Mouse (Mus musculus) c-Kit-positive CD71-positive TER-119-negative erythroid progenitor cells, embryonic 14.5 days (primary cell): ENCODE measurements around the gene Selenof.
"Not testable (repeated sequence)": the region's sequence is repeated elsewhere in the genome, so short reads cannot be mapped to it uniquely, and the experiment has no call there.

Experiments
- DNase-seq: peaks from one replicate; pipeline ENCODE4 v3.0.0-alpha.2; 2013; ENCODE audit warnings: low read depth

The Selenof gene

DNA sequence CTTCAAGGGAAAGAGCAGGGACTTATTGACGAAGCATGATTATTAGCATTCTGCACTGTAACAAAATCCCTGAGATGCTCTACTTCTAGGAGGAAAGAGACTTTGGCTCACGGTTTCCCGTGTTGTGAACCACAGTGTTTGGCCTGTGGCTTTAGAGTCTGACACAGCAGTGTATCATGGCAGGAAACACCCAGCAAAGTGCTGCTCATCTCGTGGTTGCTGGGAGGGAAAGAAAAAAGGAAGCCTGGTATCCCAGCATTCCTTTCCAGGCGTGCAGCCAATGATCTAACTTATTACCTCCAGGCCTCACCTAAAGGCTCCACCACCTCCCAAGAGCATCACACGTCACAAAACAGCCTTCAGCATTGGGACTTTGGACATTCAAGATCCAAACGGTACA is 32.7 kb downstream of the Selenof start:
- DNase-seq = no peak

DNA sequence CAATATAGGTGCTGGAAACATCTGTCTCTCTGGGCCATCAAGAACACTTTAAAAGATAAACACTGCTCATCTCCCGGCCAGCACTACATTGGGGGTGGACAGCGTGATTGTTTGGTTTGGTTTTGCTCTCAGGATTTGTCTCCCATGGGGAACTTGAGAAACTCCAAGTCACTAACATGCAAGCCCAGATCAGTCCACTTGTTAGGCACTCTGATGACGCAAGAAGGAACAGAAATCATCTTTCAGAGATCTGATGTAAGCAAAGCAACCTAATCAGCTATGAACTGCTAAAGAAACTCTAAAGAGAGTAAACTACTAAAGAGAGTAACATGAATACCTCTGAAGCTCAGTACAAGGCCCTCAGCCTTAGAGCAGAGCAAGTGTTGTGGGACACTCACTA is 33.5 kb downstream of the Selenof start:
- no peak for DNase-seq

DNA sequence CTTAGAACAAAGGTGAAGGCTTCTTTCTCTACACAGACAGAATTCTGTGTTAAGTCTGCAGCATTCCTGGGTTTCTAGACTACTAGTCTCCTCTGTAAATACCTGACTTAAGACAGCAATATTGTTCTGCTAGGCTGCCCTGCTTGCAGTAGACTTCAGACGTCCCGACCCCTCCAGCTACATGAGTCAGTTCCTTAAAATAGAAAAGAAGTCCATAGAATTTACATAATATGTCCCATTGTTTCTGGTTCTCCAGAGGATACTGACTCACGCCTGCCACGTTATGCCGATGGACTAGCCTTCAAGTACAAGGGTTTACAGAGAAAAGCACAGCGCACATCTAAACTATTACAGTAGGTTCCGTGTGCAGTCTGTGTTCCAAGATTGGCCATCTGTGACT is 34.1 kb downstream of the Selenof start:
- no peak for DNase-seq

DNA sequence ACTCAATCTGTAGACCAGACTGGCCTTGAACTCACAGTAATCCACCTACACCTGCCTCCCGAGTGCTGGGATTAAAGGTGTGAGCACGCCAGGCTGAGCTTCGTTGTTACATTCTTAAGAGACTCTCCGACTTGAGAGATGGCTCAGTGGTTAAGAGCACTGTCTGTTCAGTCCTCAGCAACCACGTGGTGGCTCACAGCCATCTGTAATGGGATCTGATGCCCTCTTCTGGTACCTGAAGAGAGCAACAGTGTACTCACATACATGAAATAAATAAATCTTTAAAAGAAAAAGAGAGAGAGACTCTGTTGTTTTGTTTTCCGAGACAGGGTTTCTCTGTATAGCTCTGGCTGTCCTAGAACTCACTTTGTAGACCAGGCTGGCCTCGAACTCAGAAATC is 35.7 kb downstream of the Selenof start:
- DNase-seq = not testable (repeated sequence)

DNA sequence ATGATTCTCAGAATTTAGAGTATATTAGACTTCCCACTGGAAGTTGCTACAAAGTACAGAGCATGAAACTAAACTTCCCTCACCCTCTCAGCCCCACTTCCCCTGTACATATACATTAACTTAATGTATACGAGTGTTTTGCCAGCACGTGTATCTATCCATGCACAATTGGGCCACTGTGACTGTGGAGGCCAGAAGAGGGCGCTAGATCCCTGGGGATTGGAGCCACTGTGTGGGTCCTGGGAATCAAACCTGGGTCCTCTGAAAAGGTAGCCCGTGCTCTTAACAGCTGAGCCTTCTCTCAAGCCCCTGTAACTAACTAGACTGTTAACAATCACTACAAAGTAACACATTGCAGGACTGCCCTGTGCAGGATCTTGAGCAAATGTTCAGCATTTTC is 36.3 kb downstream of the Selenof start:
- DNase-seq = no peak

DNA sequence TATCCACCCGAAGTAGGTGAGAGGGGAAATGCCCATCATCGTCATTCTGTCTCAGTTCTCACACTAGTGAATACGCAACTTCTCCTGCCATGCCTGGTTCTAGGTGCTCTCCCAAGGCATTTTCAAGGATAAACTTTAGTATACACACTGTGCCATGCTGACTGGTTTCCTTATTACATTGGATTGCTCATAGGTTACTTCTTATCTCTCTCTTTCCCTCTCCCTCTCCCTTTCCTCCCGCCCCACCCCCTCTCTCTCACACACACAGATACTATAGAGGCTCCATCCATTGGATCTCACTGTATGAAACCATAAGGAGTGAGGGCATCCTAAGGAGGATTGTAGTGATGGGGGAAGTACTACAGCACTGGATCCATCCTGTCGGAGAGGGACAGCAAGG is 38.0 kb downstream of the Selenof start:
- no peak for DNase-seq

DNA sequence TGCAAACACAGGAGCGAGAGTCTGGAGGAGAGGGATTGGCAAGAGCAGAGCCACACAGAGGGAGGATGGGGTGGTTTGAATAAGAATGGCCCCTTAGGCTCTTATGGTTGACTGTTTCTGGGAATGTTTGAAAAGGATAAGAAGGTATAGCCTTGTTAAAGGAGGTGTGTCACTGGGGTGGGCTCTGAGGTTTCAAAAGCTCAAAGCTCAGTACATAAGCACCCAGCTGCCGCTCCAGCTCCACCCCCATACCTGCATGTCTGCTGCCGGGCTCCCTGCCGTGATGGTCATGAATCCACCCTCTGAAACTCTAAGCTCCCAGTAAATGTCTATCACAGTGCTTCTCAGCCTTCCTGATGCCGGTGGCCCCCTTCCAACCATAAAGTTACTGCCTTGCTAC is 40.7 kb downstream of the Selenof start:
- no peak for DNase-seq

DNA sequence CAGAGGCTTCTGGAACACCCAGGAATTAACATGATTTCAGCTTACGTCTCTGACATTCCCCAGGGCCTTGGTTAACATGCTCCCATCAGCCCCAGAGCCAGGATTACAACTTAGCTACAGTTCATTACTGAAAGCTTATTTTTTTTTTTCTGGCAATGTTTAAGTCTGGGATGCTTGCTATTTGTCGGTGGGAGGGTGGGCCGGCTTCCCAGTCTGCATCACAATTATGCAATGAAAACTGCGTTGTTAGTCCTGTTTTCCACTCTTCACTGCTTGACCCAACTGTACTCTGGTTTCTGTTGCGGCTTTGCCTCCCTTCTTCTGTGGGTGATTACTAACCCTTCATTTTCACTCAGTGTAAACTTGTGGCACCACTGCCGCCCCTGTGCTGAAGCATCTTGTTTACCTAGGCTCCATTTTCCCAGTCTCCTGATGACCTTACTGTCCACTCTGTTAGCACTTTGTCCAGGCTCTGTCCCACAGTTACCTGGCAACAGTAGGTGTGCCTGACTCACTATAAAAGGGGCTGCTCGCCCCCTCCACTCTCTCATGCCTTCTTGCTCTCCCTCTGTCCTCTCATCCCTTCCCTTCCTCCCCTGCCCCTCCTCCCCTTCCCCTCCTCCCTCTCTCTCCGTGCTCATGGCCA is 41.6 kb downstream of the Selenof start:
- no peak for DNase-seq

DNA sequence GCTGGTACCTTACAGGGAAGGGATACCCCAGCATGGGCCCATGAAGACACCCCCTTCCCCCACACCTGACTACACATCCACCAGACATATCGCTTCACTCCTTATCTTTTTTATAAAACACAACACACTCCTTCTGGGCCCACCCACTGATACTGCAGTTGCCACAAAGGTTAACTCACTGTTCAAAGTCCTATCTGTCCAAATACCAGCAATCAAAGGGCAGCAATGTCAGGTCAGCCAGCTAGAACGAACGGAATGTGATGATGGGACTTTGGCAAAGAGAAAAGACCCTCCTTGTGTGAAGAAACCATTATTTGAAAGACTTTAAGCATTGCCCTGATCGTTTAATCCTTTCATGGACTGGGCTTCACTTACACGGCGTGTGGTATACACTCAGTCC is 42.3 kb downstream of the Selenof start:
- DNase-seq = no peak

DNA sequence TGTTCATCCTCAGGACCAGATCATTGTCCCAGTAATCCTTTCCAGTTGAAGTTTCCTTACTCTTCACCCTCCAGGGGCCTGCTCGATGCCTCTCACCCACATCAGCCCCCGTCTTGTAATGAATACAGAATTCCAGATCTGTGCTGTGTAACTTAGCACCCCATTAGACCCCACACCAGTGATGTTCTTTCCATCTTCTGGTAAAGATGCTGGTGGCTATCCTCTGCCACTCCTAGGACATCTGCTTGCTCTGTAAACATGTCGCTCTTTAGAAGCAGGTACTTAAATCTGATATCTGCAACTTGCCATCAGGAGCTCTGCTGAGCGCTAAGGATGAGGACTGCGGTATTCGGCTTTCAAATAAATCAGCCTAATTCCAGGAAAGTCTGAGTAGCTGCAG is 44.2 kb downstream of the Selenof start:
- no peak for DNase-seq

DNA sequence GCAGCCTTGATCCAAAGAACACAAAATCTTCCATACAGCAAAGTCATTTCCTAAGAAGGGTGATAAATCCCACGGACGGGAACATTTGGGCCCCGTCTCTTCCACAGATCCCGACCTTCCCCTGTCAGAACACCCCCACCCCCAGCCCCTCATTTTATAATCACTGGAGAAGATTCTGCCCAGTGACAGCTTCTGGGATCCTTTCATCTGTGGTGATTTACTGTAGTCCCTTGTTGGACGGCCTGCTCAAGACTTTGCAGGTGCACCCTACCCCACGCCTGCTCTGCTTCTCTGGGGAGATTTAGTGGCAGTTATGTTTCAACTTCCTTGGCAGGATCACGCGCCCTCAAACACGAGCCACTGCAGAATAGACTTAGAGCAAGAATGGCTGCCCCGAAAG is 44.6 kb downstream of the Selenof start:
- no peak for DNase-seq

DNA sequence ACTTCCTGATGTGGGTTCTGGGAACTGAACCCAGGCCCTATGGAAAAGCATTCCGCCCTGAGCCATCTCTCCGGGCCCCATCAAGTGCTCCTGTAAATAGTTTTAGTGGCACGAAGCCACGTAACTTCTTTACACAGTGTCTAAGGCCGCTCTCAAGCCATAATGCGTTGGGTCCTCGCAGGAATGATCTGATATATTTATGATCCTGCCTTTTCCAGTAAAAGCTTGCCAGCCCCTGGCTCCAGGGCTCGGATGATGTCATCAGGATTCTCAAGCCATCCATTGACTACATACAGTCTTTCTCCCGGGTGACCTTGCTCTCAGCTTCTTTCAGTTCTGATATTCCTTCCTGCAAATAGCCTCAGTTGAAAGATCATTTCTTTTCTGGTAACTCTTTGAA is 45.4 kb downstream of the Selenof start:
- no peak for DNase-seq

DNA sequence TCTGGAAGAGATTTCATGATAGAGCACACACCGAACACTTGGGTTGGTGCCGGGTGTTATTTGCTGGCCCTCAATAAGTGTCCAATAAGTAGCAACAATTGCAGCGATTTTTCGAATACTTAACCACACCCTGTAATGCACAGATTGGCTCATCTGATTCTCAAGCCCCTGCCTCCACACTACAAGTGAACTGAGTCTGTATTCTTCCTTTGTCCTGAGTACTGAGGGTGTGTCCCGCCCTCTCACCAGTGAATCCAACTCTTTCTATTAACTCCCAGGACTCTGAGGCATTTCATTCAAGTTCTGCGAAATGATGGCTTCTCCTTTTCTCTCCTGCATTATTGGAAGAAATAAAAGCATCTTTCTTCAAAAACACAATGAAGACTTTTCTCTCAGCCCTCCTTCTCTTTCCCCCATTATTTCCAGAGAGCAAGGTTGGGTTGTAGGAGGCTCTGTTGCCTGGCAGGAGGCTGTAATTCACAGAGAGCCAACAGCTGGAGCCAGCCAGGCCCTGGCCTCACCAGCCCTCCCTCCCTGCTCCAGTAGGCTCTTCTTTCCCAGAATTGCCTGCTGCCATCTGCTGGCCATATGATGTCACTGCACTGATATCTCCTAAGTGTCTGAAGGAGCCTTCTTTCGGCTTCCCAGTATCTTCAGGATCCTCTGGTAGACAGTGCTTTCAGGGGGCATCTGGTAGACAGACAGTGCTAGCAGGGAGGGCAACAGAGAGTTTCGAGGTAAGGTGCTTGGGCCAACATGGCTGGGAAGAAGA is 46.7 kb downstream of the Selenof start:
- peak; percentile 71 for DNase-seq

DNA sequence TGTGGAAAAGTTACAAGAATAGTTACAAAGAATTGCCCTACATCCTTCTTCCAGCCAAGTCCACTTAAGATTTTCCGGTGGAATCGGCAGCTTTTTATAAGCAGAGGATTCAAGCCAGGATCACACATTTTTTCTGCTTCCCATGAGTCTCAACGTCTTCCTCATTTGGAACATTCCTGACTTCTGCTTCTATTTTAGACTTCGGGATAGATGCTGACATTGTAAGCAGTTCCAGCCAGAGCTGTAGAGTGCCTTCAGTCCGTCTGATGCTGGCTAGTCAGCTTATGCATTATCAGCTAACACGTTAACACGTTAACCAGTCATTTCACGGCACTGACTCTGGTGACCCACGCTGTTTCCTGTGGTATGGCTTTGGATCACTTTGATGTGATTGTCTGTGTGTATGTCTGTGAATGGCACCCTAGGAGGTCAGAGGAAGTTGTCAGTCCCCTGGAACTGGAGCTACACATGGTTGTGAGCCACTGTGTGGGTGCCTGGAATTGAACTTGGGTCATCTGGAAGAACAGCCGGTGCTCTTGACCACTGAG is 47.6 kb downstream of the Selenof start:
- no peak for DNase-seq

DNA sequence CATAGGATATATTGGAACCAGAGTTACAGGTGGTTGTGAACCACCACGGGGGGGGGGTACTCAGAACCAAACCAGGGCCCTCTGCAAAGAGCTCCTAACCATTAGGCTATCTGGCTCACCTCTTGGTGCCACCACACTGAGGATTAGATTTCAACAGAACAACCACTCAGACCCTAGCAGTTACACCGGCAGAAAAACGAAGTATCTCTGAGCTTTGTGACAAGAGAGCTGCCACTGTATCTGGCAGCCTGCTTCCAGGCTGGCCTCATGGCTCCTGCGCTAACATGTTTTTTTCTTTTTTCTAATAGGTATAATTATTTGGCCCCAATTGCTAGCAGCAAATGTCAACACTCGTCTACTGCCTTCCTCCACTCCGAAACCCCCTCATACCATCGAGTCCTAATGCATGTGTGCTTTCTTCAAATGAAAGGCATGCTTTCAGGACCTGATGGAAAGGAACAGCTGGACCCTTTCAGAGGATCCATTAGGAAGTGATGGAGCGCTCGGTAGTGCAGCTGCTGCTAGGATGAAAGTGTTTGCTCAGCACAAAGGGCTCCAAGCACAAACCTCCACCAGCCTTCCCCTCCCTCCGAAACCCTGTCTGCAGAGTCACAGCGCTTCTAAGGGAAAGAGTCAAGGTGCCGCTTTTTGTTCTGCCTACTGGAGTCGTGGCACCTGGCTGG is 53.0 kb downstream of the Selenof start:
- DNase-seq = no peak

DNA sequence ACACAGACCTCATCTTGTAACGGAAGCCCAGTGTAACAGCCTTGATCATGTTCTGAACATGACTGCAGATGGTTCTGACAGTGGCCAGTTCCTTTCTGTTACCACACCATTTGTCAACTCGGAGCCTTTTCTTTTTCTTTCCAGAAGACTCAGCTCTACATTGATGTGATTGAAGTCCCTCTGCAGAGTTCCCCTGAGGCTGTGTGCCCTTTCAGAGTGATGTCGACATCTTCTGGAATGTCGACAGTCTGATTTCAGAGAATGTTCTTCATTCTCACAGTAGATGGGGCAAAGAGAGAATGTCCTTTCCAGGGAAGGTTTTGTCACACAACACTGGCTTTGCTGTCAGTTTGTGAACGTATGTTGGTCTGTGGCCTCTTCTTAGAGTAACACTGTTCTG is 55.6 kb downstream of the Selenof start:
- DNase-seq = no peak

DNA sequence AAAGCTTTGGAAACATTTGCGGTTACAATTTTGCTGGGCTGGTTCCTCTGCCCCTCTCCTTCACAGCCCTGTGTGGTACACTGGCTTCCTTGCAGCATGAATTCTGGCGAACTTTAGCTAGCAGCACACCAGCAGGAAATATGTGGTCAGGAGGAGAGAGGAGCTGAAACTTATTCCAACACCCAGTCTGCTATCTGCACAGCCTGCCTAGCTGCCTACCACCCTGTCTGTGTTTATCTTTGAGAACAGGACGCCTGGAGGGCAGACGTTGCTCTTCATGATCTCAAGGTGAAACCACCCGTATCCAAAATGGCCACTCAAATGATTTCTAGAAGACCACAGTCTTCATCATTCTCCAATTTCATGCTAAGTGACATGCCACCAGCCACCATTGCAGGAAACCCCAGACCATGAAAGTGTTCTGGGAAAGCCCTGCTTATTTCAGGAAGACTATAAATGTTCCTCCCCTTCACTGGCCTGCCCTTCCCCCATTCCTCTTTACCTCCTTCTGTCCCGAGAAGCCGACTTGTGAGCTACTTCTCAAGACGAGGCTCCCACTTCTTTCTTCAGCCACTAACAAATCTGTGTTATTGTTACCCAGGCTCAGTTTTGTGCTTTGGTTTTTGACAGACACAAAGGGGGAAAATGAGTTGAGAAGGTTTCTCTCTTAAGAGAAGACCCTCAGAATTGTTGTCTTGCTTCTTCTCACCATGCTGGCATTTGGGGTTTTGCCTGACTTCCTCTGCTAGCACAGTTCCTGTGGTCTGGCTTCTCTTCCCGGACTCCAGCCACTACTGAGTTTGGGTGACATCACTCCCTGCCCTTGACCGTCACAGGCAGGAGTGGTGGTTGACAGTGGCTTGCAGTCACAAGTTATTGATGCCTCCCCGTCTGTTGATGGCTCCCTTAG is 58.2 kb downstream of the Selenof start:
- peak; percentile 78 for DNase-seq

DNA sequence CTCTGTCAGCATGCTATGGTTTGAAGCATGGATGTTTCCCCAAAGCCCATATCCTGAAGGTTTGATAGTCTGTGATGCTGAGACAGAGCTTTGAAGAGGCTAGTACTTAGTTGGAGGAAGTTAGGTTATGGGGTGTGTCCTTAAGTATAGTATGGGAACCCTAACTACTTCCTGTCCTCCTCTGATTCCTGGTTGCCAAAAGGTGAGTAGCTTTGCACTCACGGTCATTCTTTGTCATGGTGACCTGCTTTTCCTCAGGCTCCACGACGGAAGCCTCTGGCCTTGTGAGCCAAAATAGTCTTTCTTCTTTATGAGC is 58.8 kb downstream of the Selenof start:
- no peak for DNase-seq

DNA sequence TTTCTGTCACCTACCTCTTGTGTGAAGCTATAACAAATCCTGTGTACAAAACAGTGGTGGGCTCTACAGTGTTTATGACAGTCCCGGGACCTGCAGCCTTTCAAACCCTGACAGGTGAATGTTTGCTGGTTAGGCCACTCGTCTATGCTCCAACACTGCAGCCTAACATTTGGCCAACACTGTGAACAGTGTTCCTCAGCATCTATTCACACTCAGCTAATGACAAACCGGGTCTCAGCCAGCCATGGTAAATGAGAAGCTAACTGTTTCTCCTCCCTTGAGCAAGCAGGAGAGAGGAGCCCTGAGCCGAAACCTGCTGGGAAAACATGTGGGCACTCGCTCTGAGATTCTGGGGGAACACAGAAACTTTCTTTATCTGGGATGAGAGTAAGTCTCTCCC is 65.1 kb downstream of the Selenof start:
- DNase-seq = no peak

DNA sequence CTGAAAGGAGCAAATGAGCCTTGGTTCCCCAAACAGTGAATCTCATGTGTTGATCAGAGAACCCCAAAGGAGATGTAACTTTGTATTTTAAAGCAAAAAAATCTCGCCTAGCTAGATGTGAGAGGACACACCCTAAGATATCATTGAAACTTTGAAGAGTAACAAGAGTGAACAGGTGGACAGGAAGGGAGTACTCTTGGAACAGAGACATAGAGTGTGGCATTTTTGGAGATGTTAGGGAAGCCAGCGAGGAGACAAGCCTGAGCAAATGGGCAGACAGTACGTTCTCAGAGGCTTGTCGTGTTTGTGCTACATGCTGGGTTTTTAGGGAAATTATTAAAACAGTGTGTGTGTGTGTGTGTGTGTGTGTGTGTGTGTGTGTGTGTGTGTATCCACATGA is 68.0 kb downstream of the Selenof start:
- no peak for DNase-seq

DNA sequence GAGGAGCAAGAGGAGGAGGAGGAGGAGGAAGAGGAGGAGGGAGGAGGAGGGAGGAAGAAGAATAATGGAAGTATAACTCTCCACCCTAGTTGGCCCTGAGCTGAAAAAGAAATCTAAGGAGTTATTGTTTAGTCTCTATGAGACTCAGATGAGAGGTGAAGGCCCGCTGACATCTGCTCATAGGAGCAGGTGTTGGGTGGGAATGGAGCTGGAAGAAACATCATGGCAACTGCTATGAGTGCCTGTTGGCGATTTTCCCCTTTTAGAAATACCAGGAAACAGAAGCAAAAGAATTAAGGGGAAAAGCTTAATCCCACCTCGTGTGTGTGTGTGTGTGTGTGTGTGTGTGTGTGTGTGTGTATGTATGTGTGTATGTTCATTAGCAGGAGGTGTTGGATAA is 69.3 kb downstream of the Selenof start:
- DNase-seq = no peak

DNA sequence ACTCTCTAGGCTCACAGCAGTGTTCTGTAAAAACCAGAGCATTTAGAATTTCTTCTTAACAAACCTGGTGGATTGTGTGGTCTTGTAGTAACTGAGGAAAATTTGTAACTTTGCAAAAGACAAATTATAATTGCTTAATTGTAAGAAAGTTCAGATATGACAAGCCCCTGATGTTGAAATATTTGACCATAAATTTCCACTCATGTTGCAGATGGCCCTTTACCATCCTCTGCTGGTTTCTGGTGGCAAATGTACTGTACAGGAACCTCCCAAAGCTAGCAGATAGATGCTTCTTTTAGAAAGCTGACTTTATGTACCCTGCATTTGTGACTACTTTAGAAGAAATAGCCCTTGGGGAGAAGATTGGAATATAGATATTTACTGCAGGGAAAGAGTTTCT is 69.9 kb downstream of the Selenof start:
- DNase-seq = no peak
